Mouse (Mus musculus) hindlimb bud, embryonic 11.5 days (tissue): ENCODE data around the gene Ints3.

Experiments used
- DNase-seq: peaks from one replicate; pipeline ENCODE4 v3.0.0-alpha.2; 2012; ENCODE audit warnings: low read depth, low spot score; ENCODE audit errors: extremely low spot score

The Ints3 gene

GRCm38 (mm10) chr3:90445417-90446200 lies 12.2 kb upstream of the Ints3 start:
- no peak for DNase-seq

GRCm38 (mm10) chr3:90443977-90444376 lies 10.6 kb upstream of the Ints3 start:
- DNase-seq = no peak

GRCm38 (mm10) chr3:90440756-90441155 lies 7.3 kb upstream of the Ints3 start:
- DNase-seq = no peak

GRCm38 (mm10) chr3:90437131-90437530 lies 3.7 kb upstream of the Ints3 start:
- no peak for DNase-seq

- no peak for DNase-seq
These were observed 780 bp upstream of the Ints3 start for GRCm38 (mm10) chr3:90434073-90434730.

- no peak for DNase-seq
These were observed 607 bp downstream of the Ints3 start for GRCm38 (mm10) chr3:90432811-90433219.

GRCm38 (mm10) chr3:90432348-90432747 lies 1.1 kb downstream of the Ints3 start:
- no peak for DNase-seq

GRCm38 (mm10) chr3:90429576-90429975 lies 3.8 kb downstream of the Ints3 start:
- no peak for DNase-seq

- no peak for DNase-seq
These were observed 5.2 kb downstream of the Ints3 start for GRCm38 (mm10) chr3:90428186-90428585.

GRCm38 (mm10) chr3:90427574-90427973 lies 5.8 kb downstream of the Ints3 start:
- DNase-seq = no peak

- no peak for DNase-seq
These were observed 7.9 kb downstream of the Ints3 start for GRCm38 (mm10) chr3:90425499-90425898.

GRCm38 (mm10) chr3:90423549-90423948 lies 9.9 kb downstream of the Ints3 start:
- no peak for DNase-seq

GRCm38 (mm10) chr3:90420696-90421095 lies 12.7 kb downstream of the Ints3 start:
- DNase-seq = no peak

GRCm38 (mm10) chr3:90413011-90413396 lies 20.4 kb downstream of the Ints3 start:
- no peak for DNase-seq

- no peak for DNase-seq
These were observed 21.0 kb downstream of the Ints3 start for GRCm38 (mm10) chr3:90412312-90413010.

GRCm38 (mm10) chr3:90408721-90409120 lies 24.7 kb downstream of the Ints3 start:
- no peak for DNase-seq

GRCm38 (mm10) chr3:90406414-90406813 lies 27.0 kb downstream of the Ints3 start:
- DNase-seq = no peak

- DNase-seq = no peak
These were observed 28.8 kb downstream of the Ints3 start for GRCm38 (mm10) chr3:90404609-90405008.

GRCm38 (mm10) chr3:90404121-90404520 lies 29.3 kb downstream of the Ints3 start:
- no peak for DNase-seq

GRCm38 (mm10) chr3:90400993-90401392 lies 32.4 kb downstream of the Ints3 start:
- DNase-seq = no peak

GRCm38 (mm10) chr3:90395629-90396028 lies 37.8 kb downstream of the Ints3 start:
- DNase-seq = no peak

GRCm38 (mm10) chr3:90392661-90393060 lies 40.8 kb downstream of the Ints3 start:
- no peak for DNase-seq
